Mouse (Mus musculus): ENCODE data around the gene Slc30a10. TPM values are rescaled to one million over a fixed set of nuclear protein-coding genes. Genes with fewer than 3 reads are reported as not detected.

Gene Slc30a10
- polyA plus RNA-seq, 1 experiment: not detected

DNA sequence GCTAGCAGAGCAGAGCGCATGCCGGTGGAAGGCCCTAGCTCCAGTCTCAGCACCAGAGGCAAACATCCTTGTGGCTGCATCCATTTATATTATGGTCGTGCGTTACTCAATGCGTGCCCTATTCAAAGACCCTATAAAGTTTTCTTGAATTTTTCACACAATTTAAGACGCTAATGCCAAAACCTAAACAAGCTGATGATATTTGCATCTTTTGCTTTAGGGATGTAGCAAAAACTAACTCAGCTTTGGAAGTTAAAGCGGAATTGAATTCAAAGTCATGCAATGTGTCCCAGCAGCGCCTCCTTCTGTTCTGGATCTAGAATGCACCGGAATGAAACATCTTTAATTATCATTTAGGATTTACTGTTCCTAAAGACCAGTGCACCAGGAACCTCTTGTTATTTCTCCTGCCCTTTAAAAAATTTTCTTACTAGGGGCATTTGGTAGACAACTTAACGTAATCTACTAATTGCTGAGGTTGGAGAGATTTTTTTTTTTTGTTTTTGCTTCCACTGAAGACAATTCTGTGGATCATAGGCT, 47.2 kb downstream of the Slc30a10 start:
- Histone ChIP-seq H3ac (ENCODE audit: control insufficient read depth, insufficient read length) (no peak overlapping the region), H3K27me3 (ENCODE audit: control insufficient read depth, insufficient read depth, insufficient read length) (peaks cover 47% of the 10 kb centered on the region), H3K4me3 (no peak overlapping the region), H3K79me2 (ENCODE audit: control insufficient read depth, insufficient read depth) (no peaks in the 10 kb centered on the region), H3K4me2 (ENCODE audit: low read depth) (no peak overlapping the region), H3K36me3 (ENCODE audit: control insufficient read depth, insufficient read depth) (no peaks in the 10 kb centered on the region)
- TF ChIP-seq MAX (IDR thresholded peaks at IDR 0.05; ENCODE audit: low read depth): no peak
- no peak for TF ChIP-seq POLR2AphosphoS2 (IDR thresholded peaks at IDR 0.05; ENCODE audit: insufficient read length, low read depth)
- no peak for TF ChIP-seq TCF12 (IDR thresholded peaks at IDR 0.05; ENCODE audit: insufficient read depth, poor library complexity, severe bottlenecking)
- no peak for TF ChIP-seq SRF (IDR thresholded peaks at IDR 0.05; ENCODE audit: control insufficient read depth, insufficient read length, low read depth)
- TF ChIP-seq MYOD1 (IDR thresholded peaks at IDR 0.05; ENCODE audit: control insufficient read depth in 1 of 3, insufficient read length in 2 of 3, low read depth in 2 of 3): no peak
- TF ChIP-seq TCF3 (IDR thresholded peaks at IDR 0.05; ENCODE audit: insufficient read length, low read depth): no peak
- no peak for TF ChIP-seq USF1 (IDR thresholded peaks at IDR 0.05; ENCODE audit: low read depth)
- TF ChIP-seq MYOG (IDR thresholded peaks at IDR 0.05; ENCODE audit: control insufficient read depth in 1 of 3, insufficient read depth in 1 of 3, insufficient read length in 2 of 3, low read depth in 2 of 3): no peak
- no peak for TF ChIP-seq CEBPB (IDR thresholded peaks at IDR 0.05; ENCODE audit: insufficient read depth, poor library complexity, severe bottlenecking)
- TF ChIP-seq POLR2A (IDR thresholded peaks at IDR 0.05; ENCODE audit: insufficient read length, low read depth): no peak
- no peak for TF ChIP-seq E2F4 (IDR thresholded peaks at IDR 0.05; ENCODE audit: insufficient read depth)
- TF ChIP-seq REST (IDR thresholded peaks at IDR 0.05; ENCODE audit: insufficient read depth, insufficient read length): no peak

DNA sequence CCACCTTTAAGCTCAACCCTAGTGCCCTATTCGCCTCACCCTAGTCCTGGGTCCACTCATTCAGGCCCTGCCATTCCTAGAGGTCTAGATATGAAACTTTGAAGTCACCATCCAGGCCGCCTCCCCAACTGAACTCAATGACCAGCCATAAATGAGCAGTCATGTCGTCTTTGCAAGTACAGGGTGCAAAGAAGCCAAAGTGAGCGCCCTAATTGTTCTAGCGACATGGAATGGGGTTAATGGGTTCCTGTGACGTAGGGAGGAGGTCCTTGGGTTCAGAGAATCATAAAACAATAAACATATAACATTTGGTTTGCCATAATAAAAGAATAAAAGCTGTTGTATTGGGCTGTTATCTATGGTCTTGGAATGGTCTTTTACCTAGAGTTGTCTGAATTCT, 47.9 kb downstream of the Slc30a10 start:
- H3ac ChIP-seq (ENCODE audit: control insufficient read depth, insufficient read length): no peak overlapping the region
- no peaks in the 10 kb centered on the region for H3K79me2 ChIP-seq (ENCODE audit: control insufficient read depth, insufficient read depth)
- H3K27me3 ChIP-seq (ENCODE audit: control insufficient read depth, insufficient read depth, insufficient read length): peaks cover 41% of the 10 kb centered on the region
- H3K4me2 ChIP-seq (ENCODE audit: low read depth): no peak overlapping the region
- no peak overlapping the region for H3K4me3 ChIP-seq
- TF ChIP-seq SRF (IDR thresholded peaks at IDR 0.05; ENCODE audit: control insufficient read depth, insufficient read length, low read depth) (no peak), E2F4 (IDR thresholded peaks at IDR 0.05; ENCODE audit: insufficient read depth) (no peak), CEBPB (IDR thresholded peaks at IDR 0.05; ENCODE audit: insufficient read depth, poor library complexity, severe bottlenecking) (no peak), POLR2A (IDR thresholded peaks at IDR 0.05; ENCODE audit: insufficient read length, low read depth) (no peak), MYOG (IDR thresholded peaks at IDR 0.05; ENCODE audit: control insufficient read depth in 1 of 3, insufficient read depth in 1 of 3, insufficient read length in 2 of 3, low read depth in 2 of 3) (no peak), MAX (IDR thresholded peaks at IDR 0.05; ENCODE audit: low read depth) (no peak), USF1 (IDR thresholded peaks at IDR 0.05; ENCODE audit: low read depth) (no peak), TCF3 (IDR thresholded peaks at IDR 0.05; ENCODE audit: insufficient read length, low read depth) (no peak), REST (IDR thresholded peaks at IDR 0.05; ENCODE audit: insufficient read depth, insufficient read length) (no peak), POLR2AphosphoS2 (IDR thresholded peaks at IDR 0.05; ENCODE audit: insufficient read length, low read depth) (no peak), TCF12 (IDR thresholded peaks at IDR 0.05; ENCODE audit: insufficient read depth, poor library complexity, severe bottlenecking) (no peak)
- no peaks in the 10 kb centered on the region for H3K36me3 ChIP-seq (ENCODE audit: control insufficient read depth, insufficient read depth)

DNA sequence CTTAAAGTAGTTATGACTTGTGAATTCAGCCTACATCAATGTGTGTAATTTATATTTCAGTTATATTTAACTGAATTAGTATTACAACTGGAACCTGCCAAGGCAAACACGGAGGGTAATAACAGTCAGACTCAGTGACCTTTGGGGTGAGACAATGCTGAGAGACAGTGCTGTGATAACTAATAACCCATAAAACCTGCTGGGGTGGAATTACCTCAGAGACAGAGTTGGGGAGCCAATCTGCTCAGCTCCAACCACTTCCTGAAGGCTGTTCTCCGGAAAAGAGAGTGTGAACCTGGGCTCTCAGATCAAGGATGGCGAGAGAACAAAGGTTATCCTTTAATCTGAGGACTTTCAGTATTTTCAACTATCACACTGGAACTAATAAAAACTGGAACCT, 54.4 kb downstream of the Slc30a10 start:
- TF ChIP-seq MYOD1 (IDR thresholded peaks at IDR 0.05; ENCODE audit: control insufficient read depth in 1 of 3, insufficient read length in 2 of 3, low read depth in 2 of 3) (no peak), REST (IDR thresholded peaks at IDR 0.05; ENCODE audit: insufficient read depth, insufficient read length) (no peak), POLR2A (IDR thresholded peaks at IDR 0.05; ENCODE audit: insufficient read length, low read depth) (no peak), TCF12 (IDR thresholded peaks at IDR 0.05; ENCODE audit: insufficient read depth, poor library complexity, severe bottlenecking) (no peak), MYOG (IDR thresholded peaks at IDR 0.05; ENCODE audit: control insufficient read depth in 1 of 3, insufficient read depth in 1 of 3, insufficient read length in 2 of 3, low read depth in 2 of 3) (no peak)
- Histone ChIP-seq H3K79me2 (ENCODE audit: control insufficient read depth, insufficient read depth) (no peaks in the 10 kb centered on the region), H3K4me2 (ENCODE audit: low read depth) (no peak overlapping the region), H3K4me3 (no peak overlapping the region), H3K27me3 (ENCODE audit: control insufficient read depth, insufficient read depth, insufficient read length) (peaks cover 9% of the 10 kb centered on the region), H3K36me3 (ENCODE audit: control insufficient read depth, insufficient read depth) (no peaks in the 10 kb centered on the region), H3ac (ENCODE audit: control insufficient read depth, insufficient read length) (no peak overlapping the region)

DNA sequence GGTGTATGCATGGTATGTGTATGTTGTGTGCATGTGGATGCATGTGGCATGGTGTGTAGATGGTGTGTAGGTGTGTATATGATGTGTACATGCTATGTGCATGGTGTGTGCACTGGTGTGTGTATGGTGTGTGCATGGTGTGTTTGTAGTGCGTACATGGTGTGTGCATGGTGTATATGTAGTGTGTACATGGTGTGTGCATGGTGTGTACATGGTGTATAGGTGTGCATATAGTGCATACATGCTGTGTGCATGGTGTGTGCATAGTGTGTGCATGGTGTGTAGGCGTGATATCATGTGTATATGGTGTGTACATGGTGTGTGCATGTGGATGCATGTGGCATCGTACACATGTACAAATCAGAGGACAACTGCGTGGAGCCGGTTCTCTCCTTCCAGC, 56.7 kb downstream of the Slc30a10 start:
- H3K27me3 ChIP-seq (ENCODE audit: control insufficient read depth, insufficient read depth, insufficient read length): no peaks in the 10 kb centered on the region
- no peak overlapping the region for H3K4me2 ChIP-seq (ENCODE audit: low read depth)
- no peaks in the 10 kb centered on the region for H3K36me3 ChIP-seq (ENCODE audit: control insufficient read depth, insufficient read depth)
- H3K4me3 ChIP-seq: no peak overlapping the region
- H3K79me2 ChIP-seq (ENCODE audit: control insufficient read depth, insufficient read depth): no peaks in the 10 kb centered on the region
- TF ChIP-seq REST (IDR thresholded peaks at IDR 0.05; ENCODE audit: insufficient read depth, insufficient read length): no peak
- TF ChIP-seq TCF12 (IDR thresholded peaks at IDR 0.05; ENCODE audit: insufficient read depth, poor library complexity, severe bottlenecking): no peak
- no peak for TF ChIP-seq MYOG (IDR thresholded peaks at IDR 0.05; ENCODE audit: control insufficient read depth in 1 of 3, insufficient read depth in 1 of 3, insufficient read length in 2 of 3, low read depth in 2 of 3)
- TF ChIP-seq SRF (IDR thresholded peaks at IDR 0.05; ENCODE audit: control insufficient read depth, insufficient read length, low read depth): no peak
- TF ChIP-seq MAX (IDR thresholded peaks at IDR 0.05; ENCODE audit: low read depth): no peak
- H3ac ChIP-seq (ENCODE audit: control insufficient read depth, insufficient read length): peak overlapping the region; percentile 26

DNA sequence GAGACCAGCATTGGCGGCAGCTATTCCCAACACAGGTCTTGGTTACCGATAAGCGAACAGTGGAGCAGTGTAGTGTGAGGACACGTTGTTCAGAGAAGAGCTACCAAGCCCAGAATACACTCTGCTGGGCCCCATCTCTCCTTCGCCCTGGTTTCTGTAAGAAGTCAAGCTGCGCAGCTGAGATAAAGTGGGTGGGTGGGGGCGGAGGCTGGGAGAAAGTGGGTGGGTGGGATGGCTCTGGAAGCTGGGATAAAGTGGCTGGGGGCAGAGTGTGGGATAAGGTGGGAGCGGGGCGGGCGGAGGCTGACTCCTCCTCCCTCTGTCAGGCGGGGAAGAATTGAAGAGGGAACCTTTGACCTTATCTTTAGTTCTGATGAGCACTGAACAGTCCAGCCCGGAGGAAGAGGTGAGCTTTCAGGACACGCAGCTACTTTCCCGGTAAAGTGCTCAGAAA, 60.9 kb downstream of the Slc30a10 start:
- TF ChIP-seq TCF12 (IDR thresholded peaks at IDR 0.05; ENCODE audit: insufficient read depth, poor library complexity, severe bottlenecking) (no peak), MAX (IDR thresholded peaks at IDR 0.05; ENCODE audit: low read depth) (no peak), CEBPB (IDR thresholded peaks at IDR 0.05; ENCODE audit: insufficient read depth, poor library complexity, severe bottlenecking) (no peak), REST (IDR thresholded peaks at IDR 0.05; ENCODE audit: insufficient read depth, insufficient read length) (no peak), MYOD1 (IDR thresholded peaks at IDR 0.05; ENCODE audit: control insufficient read depth in 1 of 3, insufficient read length in 2 of 3, low read depth in 2 of 3) (no peak), USF1 (IDR thresholded peaks at IDR 0.05; ENCODE audit: low read depth) (no peak), MYOG (IDR thresholded peaks at IDR 0.05; ENCODE audit: control insufficient read depth in 1 of 3, insufficient read depth in 1 of 3, insufficient read length in 2 of 3, low read depth in 2 of 3) (no peak)
- Histone ChIP-seq H3ac (ENCODE audit: control insufficient read depth, insufficient read length) (no peak overlapping the region), H3K27me3 (ENCODE audit: control insufficient read depth, insufficient read depth, insufficient read length) (no peaks in the 10 kb centered on the region), H3K79me2 (ENCODE audit: control insufficient read depth, insufficient read depth) (no peaks in the 10 kb centered on the region), H3K4me2 (ENCODE audit: low read depth) (no peak overlapping the region), H3K36me3 (ENCODE audit: control insufficient read depth, insufficient read depth) (no peaks in the 10 kb centered on the region), H3K4me3 (no peak overlapping the region)
